Mouse (Mus musculus) cerebellum, adult 8-10 months (tissue): ENCODE results near the gene Adcy10.
A peak's percentile ranks its signal among the peaks of the same experiment; 100 is the strongest.

Experiments
- DNase-seq: peaks from one replicate; pipeline ENCODE4 v3.0.0; 2022

Gene Adcy10

GRCm38 (mm10) chr1:165536079-165536675 lies 51.2 kb downstream of the Adcy10 start:
- DNase-seq: no peak

GRCm38 (mm10) chr1:165537241-165537807 lies 52.3 kb downstream of the Adcy10 start:
- DNase-seq: no peak

- no peak for DNase-seq
Observed at GRCm38 (mm10) chr1:165556711-165557110, 71.7 kb downstream of the Adcy10 start.

GRCm38 (mm10) chr1:165559073-165559472 lies 74.1 kb downstream of the Adcy10 start:
- peak; percentile 51 for DNase-seq

GRCm38 (mm10) chr1:165565283-165565682 lies 80.3 kb downstream of the Adcy10 start:
- no peak for DNase-seq

- DNase-seq: no peak
Observed at GRCm38 (mm10) chr1:165567466-165567865, 82.5 kb downstream of the Adcy10 start.

- no peak for DNase-seq
Observed at GRCm38 (mm10) chr1:165576005-165576404, 91.0 kb downstream of the Adcy10 start.

- DNase-seq: no peak
Observed at GRCm38 (mm10) chr1:165576459-165577112, 91.6 kb downstream of the Adcy10 start.

- no peak for DNase-seq
Observed at GRCm38 (mm10) chr1:165579332-165579731, 94.3 kb downstream of the Adcy10 start.

GRCm38 (mm10) chr1:165581255-165581654 lies 96.3 kb downstream of the Adcy10 start:
- no peak for DNase-seq

GRCm38 (mm10) chr1:165583529-165584184 lies 98.7 kb downstream of the Adcy10 start:
- peak; percentile 91 for DNase-seq

GRCm38 (mm10) chr1:165585389-165586104 lies 100.6 kb downstream of the Adcy10 start:
- DNase-seq: no peak

GRCm38 (mm10) chr1:165586366-165586765 lies 101.4 kb downstream of the Adcy10 start:
- DNase-seq: no peak

GRCm38 (mm10) chr1:165587845-165588244 lies 102.9 kb downstream of the Adcy10 start:
- no peak for DNase-seq

- DNase-seq: no peak
Observed at GRCm38 (mm10) chr1:165589280-165590048, 104.5 kb downstream of the Adcy10 start.

- DNase-seq: no peak
Observed at GRCm38 (mm10) chr1:165590760-165591159, 105.8 kb downstream of the Adcy10 start.

GRCm38 (mm10) chr1:165592295-165593082 lies 107.5 kb downstream of the Adcy10 start:
- DNase-seq: no peak

- DNase-seq: no peak
Observed at GRCm38 (mm10) chr1:165594699-165595421, 109.9 kb downstream of the Adcy10 start.

- DNase-seq: no peak
Observed at GRCm38 (mm10) chr1:165601775-165602280, 116.8 kb downstream of the Adcy10 start.

GRCm38 (mm10) chr1:165603218-165603617 lies 118.2 kb downstream of the Adcy10 start:
- DNase-seq: no peak

GRCm38 (mm10) chr1:165604203-165604602 lies 119.2 kb downstream of the Adcy10 start:
- DNase-seq: no peak
